Mouse (Mus musculus) MEL (cell line): Measurements from ENCODE around the gene Wfdc10.

Experiments
- CTCF ChIP-seq, 3 experiments: IDR thresholded peaks in 2 of 3; conservative IDR thresholded peaks in 1 of 3; 2 replicates each; pipeline ENCODE4 v1.5.1; 2011 to 2012; ENCODE audit warnings: low read length in 3 of 3, low read depth in 2 of 3, mild to moderate bottlenecking in 2 of 3, improper control_type of control experiment in 1 of 3, inconsistent platforms in 1 of 3, mixed read lengths in 1 of 3, moderate library complexity in 1 of 3; ENCODE audit not compliant: control insufficient read depth in 1 of 3, insufficient read depth in 1 of 3, poor library complexity in 1 of 3, severe bottlenecking in 1 of 3
- E2F4 ChIP-seq: IDR thresholded peaks from 2 replicates; pipeline ENCODE4 v1.6.1; 2011; ENCODE audit warnings: low read depth, low read length, improper control_type of control experiment, borderline replicate concordance
- EP300 ChIP-seq, 2 experiments: IDR thresholded peaks; 2 replicates each; pipeline ENCODE4 v1.6.1; 2011; ENCODE audit warnings: improper control_type of control experiment in 2 of 2, low read length in 2 of 2, low read depth in 1 of 2, mild to moderate bottlenecking in 1 of 2
- POLR2A ChIP-seq, 2 experiments: IDR thresholded peaks; 2 replicates each; pipeline ENCODE4 v1.6.1; 2011 to 2012; ENCODE audit warnings: low read length in 2 of 2, mild to moderate bottlenecking in 2 of 2, control low read depth in 1 of 2, improper control_type of control experiment in 1 of 2, low read depth in 1 of 2, moderate library complexity in 1 of 2; ENCODE audit not compliant: control insufficient read depth in 1 of 2, insufficient read depth in 1 of 2, poor library complexity in 1 of 2
- UBTF ChIP-seq: IDR thresholded peaks from 2 replicates; pipeline ENCODE4 v1.6.1; 2012; ENCODE audit warnings: low read depth, mild to moderate bottlenecking, inconsistent platforms, low read length, improper control_type of control experiment, moderate library complexity, borderline replicate concordance; ENCODE audit not compliant: insufficient read depth
- ZNF384 ChIP-seq: IDR thresholded peaks from 2 replicates; pipeline ENCODE4 v1.6.1; 2012; ENCODE audit warnings: low read depth, mild to moderate bottlenecking, inconsistent platforms, low read length, improper control_type of control experiment

DNA sequence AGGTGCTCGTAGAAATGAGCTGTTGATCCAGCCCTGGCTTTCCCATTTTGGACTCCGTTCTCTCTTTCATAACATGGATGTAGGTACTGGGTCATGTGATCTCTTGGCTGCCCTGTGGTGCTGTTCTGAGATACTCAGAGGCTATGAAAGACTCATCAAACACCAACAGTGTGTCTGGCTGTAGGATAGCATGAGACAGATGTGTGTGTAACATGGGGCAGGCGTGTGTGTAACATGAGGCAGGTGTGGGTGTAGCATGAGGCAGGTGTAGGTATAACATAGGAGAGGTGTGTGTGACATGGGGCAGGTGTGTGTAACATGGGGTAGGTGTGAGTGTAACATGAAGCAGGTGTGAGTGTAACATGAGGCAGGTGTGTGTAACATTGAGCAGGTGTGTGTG, 40.5 kb upstream of the Wfdc10 start:
- TF ChIP-seq E2F4 (no peak), EP300 (IDR thresholded peaks at IDR 0.05; ENCODE audit: low read depth in 1 of 2, low read length in 2 of 2) (no peak), POLR2A (IDR thresholded peaks at IDR 0.05; ENCODE audit: control insufficient read depth in 1 of 2, insufficient read depth in 1 of 2, low read depth in 1 of 2, low read length in 2 of 2, poor library complexity in 1 of 2) (no peak), CTCF (IDR thresholded peaks at IDR 0.05 in 2 of 3, conservative IDR thresholded peaks at IDR 0.05 in 1 of 3; ENCODE audit: control insufficient read depth in 1 of 3, insufficient read depth in 1 of 3, low read depth in 2 of 3, low read length in 3 of 3, poor library complexity in 1 of 3, severe bottlenecking in 1 of 3) (no peak), UBTF (no peak), ZNF384 (no peak)
